Mouse (Mus musculus) CH12.LX (cell line): ENCODE data around the gene Thrsp. TPM values are rescaled to one million over a fixed set of nuclear protein-coding genes. Genes with fewer than 3 reads are reported as not detected.
A peak's percentile ranks its signal among the peaks of the same experiment; 100 is the strongest.

Source experiments
- DNase-seq: peaks from one replicate; pipeline ENCODE4 v3.0.0-alpha.2; 2013; ENCODE audit errors: extremely low read depth
- H3K27ac ChIP-seq: 2 replicates; pipeline ENCODE4 v1.5.1; 2012; ENCODE audit warnings: low read depth, mild to moderate bottlenecking, control low read depth, moderate library complexity; ENCODE audit not compliant: insufficient read depth
- H3K27me3 ChIP-seq: replicated peaks from 2 replicates; pipeline ENCODE3; 2012; ENCODE audit warnings: inconsistent platforms
- H3K36me3 ChIP-seq, 2 experiments: replicated peaks in 1 of 2; 2 replicates each; pipeline versions ENCODE3 to v1.6.1; 2012; ENCODE audit warnings: inconsistent platforms in 1 of 2, low read length in 1 of 2, mild to moderate bottlenecking in 1 of 2, mixed read lengths in 1 of 2, moderate library complexity in 1 of 2; ENCODE audit not compliant: control insufficient read depth in 1 of 2, insufficient read depth in 1 of 2
- H3K4me1 ChIP-seq, 2 experiments: 2 replicates each; pipeline ENCODE4 v1.6.1; 2012; ENCODE audit warnings: inconsistent platforms in 1 of 2, moderate library complexity in 1 of 2; ENCODE audit not compliant: insufficient read depth in 2 of 2, control insufficient read depth in 1 of 2
- H3K4me2 ChIP-seq: 2 replicates; pipeline ENCODE4 v1.6.1; 2012; ENCODE audit warnings: low read depth, mild to moderate bottlenecking, control low read depth; ENCODE audit not compliant: poor library complexity, insufficient read depth, severe bottlenecking
- H3K4me3 ChIP-seq, 3 experiments: fragments of 150-350 bp in 1 of 3; sonication (generic) in 1 of 3; replicated peaks in 1 of 3; 2 replicates each; pipeline versions ENCODE3 to v1.5.1; 2011 to 2012; ENCODE audit warnings: low read depth in 2 of 3, low read length in 2 of 3, mild to moderate bottlenecking in 2 of 3, moderate library complexity in 2 of 3, control low read depth in 1 of 3, improper control_type of control experiment in 1 of 3, inconsistent platforms in 1 of 3, mixed read lengths in 1 of 3; ENCODE audit not compliant: poor library complexity in 1 of 3
- H3K79me2 ChIP-seq: replicated peaks from 2 replicates; pipeline ENCODE4 v1.6.1; 2012; ENCODE audit warnings: mild to moderate bottlenecking, moderate library complexity; ENCODE audit not compliant: control insufficient read depth, poor library complexity, insufficient read depth, severe bottlenecking; ENCODE audit errors: extremely low read depth
- H3K9ac ChIP-seq: 2 replicates; pipeline ENCODE4 v1.6.1; 2012; ENCODE audit warnings: low read depth, mild to moderate bottlenecking, control low read depth, moderate library complexity; ENCODE audit not compliant: insufficient read depth
- H3K9me3 ChIP-seq: replicated peaks from 2 replicates; pipeline ENCODE3; 2012; ENCODE audit warnings: low read length, inconsistent platforms, mixed read lengths
- BHLHE40 ChIP-seq: IDR thresholded peaks from 2 replicates; pipeline ENCODE4 v1.6.1; 2011; ENCODE audit warnings: mild to moderate bottlenecking, low read depth, low read length, improper control_type of control experiment
- CHD1 ChIP-seq: IDR thresholded peaks from 2 replicates; pipeline ENCODE4 v1.6.1; 2012; ENCODE audit warnings: low read depth, low read length, improper control_type of control experiment, inconsistent platforms
- CHD2 ChIP-seq: IDR thresholded peaks from 2 replicates; pipeline ENCODE4 v1.6.1; 2011; ENCODE audit warnings: low read length, improper control_type of control experiment
- CTCF ChIP-seq, 2 experiments: IDR thresholded peaks in 1 of 2; conservative IDR thresholded peaks in 1 of 2; 2 replicates each; pipeline ENCODE4 v1.5.1; 2011 to 2012; ENCODE audit warnings: low read depth in 2 of 2, low read length in 2 of 2, improper control_type of control experiment in 1 of 2, inconsistent platforms in 1 of 2, mild to moderate bottlenecking in 1 of 2, moderate library complexity in 1 of 2
- E2F4 ChIP-seq: IDR thresholded peaks from 2 replicates; pipeline ENCODE4 v1.6.1; 2011; ENCODE audit warnings: low read depth, low read length, improper control_type of control experiment; ENCODE audit not compliant: insufficient replicate concordance
- ELF1 ChIP-seq: IDR thresholded peaks from 2 replicates; pipeline ENCODE4 v1.6.1; 2014; ENCODE audit warnings: low read depth, mild to moderate bottlenecking, inconsistent platforms, low read length, improper control_type of control experiment
- EP300 ChIP-seq: IDR thresholded peaks from 2 replicates; pipeline ENCODE4 v1.6.1; 2011; ENCODE audit warnings: low read length, improper control_type of control experiment
- ETS1 ChIP-seq: conservative IDR thresholded peaks from 2 replicates; pipeline ENCODE4 v1.6.1; 2012; ENCODE audit warnings: low read depth, mild to moderate bottlenecking, inconsistent platforms, low read length, improper control_type of control experiment, moderate library complexity
- GABPA ChIP-seq: IDR thresholded peaks from 2 replicates; pipeline ENCODE4 v1.6.1; 2012; ENCODE audit warnings: low read depth, low read length, improper control_type of control experiment, inconsistent platforms; ENCODE audit not compliant: insufficient replicate concordance
- HCFC1 ChIP-seq: IDR thresholded peaks from 2 replicates; pipeline ENCODE4 v1.6.1; 2012; ENCODE audit warnings: low read depth, mild to moderate bottlenecking, inconsistent platforms, low read length, improper control_type of control experiment
- MAFK ChIP-seq: IDR thresholded peaks from 2 replicates; pipeline ENCODE4 v1.6.1; 2011; ENCODE audit warnings: low read length, improper control_type of control experiment; ENCODE audit not compliant: insufficient replicate concordance
- MAX ChIP-seq: IDR thresholded peaks from 2 replicates; pipeline ENCODE4 v1.6.1; 2011; ENCODE audit warnings: low read length, improper control_type of control experiment
- MAZ ChIP-seq: IDR thresholded peaks from 2 replicates; pipeline ENCODE4 v1.6.1; 2012; ENCODE audit warnings: low read depth, mild to moderate bottlenecking, inconsistent platforms, low read length, improper control_type of control experiment, moderate library complexity
- MEF2A ChIP-seq: IDR thresholded peaks from 2 replicates; pipeline ENCODE4 v1.6.1; 2014; ENCODE audit warnings: low read depth, mild to moderate bottlenecking, inconsistent platforms, low read length, improper control_type of control experiment, borderline replicate concordance
- NELFE ChIP-seq: IDR thresholded peaks from 2 replicates; pipeline ENCODE4 v1.6.1; 2011; ENCODE audit warnings: low read depth, low read length, improper control_type of control experiment
- PAX5 ChIP-seq: IDR thresholded peaks from 2 replicates; pipeline ENCODE4 v1.6.1; 2012; ENCODE audit warnings: low read length, inconsistent platforms, mixed read lengths
- POLR2A ChIP-seq: IDR thresholded peaks from 2 replicates; pipeline ENCODE4 v1.6.1; 2011; ENCODE audit warnings: low read depth, mild to moderate bottlenecking, improper control_type of control experiment, low read length
- RAD21 ChIP-seq: IDR thresholded peaks from 2 replicates; pipeline ENCODE4 v1.6.1; 2011; ENCODE audit warnings: low read depth, mild to moderate bottlenecking, low read length, improper control_type of control experiment, moderate library complexity
- SIN3A ChIP-seq: IDR thresholded peaks from 2 replicates; pipeline ENCODE4 v1.6.1; 2012; ENCODE audit warnings: low read length, improper control_type of control experiment, inconsistent platforms
- TBP ChIP-seq: conservative IDR thresholded peaks from 2 replicates; pipeline ENCODE4 v1.6.1; 2011; ENCODE audit warnings: low read depth, low read length, improper control_type of control experiment
- TCF12 ChIP-seq: IDR thresholded peaks from 2 replicates; pipeline ENCODE4 v1.6.1; 2014; ENCODE audit warnings: low read depth, mild to moderate bottlenecking, inconsistent platforms, low read length, improper control_type of control experiment
- UBTF ChIP-seq: IDR thresholded peaks from 2 replicates; pipeline ENCODE4 v1.6.1; 2012; ENCODE audit warnings: low read depth, mild to moderate bottlenecking, inconsistent platforms, low read length, improper control_type of control experiment, moderate library complexity
- USF1 ChIP-seq: IDR thresholded peaks from 2 replicates; pipeline ENCODE4 v1.6.1; 2014; ENCODE audit warnings: low read depth, mild to moderate bottlenecking, inconsistent platforms, low read length, improper control_type of control experiment
- ZC3H11A ChIP-seq: IDR thresholded peaks from 2 replicates; pipeline ENCODE4 v1.6.1; 2012; ENCODE audit warnings: low read depth, mild to moderate bottlenecking, inconsistent platforms, low read length, improper control_type of control experiment
- ZNF384 ChIP-seq: IDR thresholded peaks from 2 replicates; pipeline ENCODE4 v1.6.1; 2012; ENCODE audit warnings: low read depth, low read length, improper control_type of control experiment, inconsistent platforms
- dilution Hi-C: fragments of 300-500 bp; cut with MboI; formaldehyde crosslinking; loops from 2 replicates; pipeline ENCODE4 v1.14.3; 2020; ENCODE audit warnings: low sequenced_read_pairs; ENCODE audit not compliant: extremely low pct_unique_long_range_greater_than_20kb, extremely low pct_ligation_motif_present
- in situ Hi-C: fragments of 300-500 bp; cut with MboI; formaldehyde crosslinking; loops from 3 replicates; pipeline ENCODE4 v1.14.3; 2019; ENCODE audit warnings: low sequenced_read_pairs, low pct_ligation_motif_present, low pct_unique_long_range_greater_than_20kb, mixed read lengths
- polyA plus RNA-seq: library from polyadenylated mRNA; unstranded; fragments of >175 nt; gene quantifications from 2 replicates; pipeline ENCODE4 v1.2.1, GENCODE M21; 2012; ENCODE audit warnings: low read depth; ENCODE audit not compliant: insufficient read length
- total RNA-seq, 2 experiments: library from RNA; depleted of rRNA; stranded (reverse); fragments of 300-350 nt in 1 of 2; fragments of >200 nt in 1 of 2; gene quantifications; 2 replicates each; pipeline ENCODE4 v1.2.3; 2012 to 2014

Thrsp gene
- total and polyA plus RNA-seq, 3 experiments, result not detected

DNA sequence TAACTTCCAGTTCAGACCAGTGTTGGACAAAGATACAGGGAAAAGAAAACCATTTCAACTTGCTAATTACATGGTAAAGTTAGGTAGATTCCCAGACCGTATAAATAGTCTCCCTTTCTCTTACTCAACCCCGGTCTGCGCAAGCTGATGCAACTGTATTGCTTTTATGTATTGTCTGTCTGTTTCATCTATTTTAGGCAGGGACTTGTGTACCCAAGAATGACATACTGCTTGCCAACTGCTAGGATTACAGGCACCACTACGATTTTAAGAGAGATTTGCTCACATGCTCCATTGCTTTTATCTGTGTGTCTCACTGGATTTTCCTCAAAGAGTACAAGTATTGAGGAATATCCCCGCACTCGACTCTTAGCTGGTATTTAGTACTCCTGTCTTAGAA, 18.6 kb downstream of the Thrsp start:
- 0 out of 2 replicates have a peak overlapping the region, but pooled peaks have one; percentile 14 for H3K4me2 ChIP-seq
- dilution Hi-C loops, result no loop called here
- H3K9me3 ChIP-seq, result peaks cover 4% of the 10 kb centered on the region
- DNase-seq, result no peak
- H3K4me1 ChIP-seq, result peaks cover 20 to 29% of the 10 kb centered on the region in 2 experiments
- no peak overlapping the region for H3K4me3 ChIP-seq
- peaks cover 36% of the 10 kb centered on the region for H3K79me2 ChIP-seq
- in situ Hi-C loops, result no loop called here
- peak overlapping the region; percentile 1; the same call in 1 of the 2 replicates for H3K9ac ChIP-seq
- no peak for TF ChIP-seq EP300
- TF ChIP-seq GABPA, result no peak
- no peak for TF ChIP-seq UBTF
- no peak for TF ChIP-seq ETS1
- TF ChIP-seq CHD2, result no peak
- TF ChIP-seq PAX5, result no peak
- TF ChIP-seq ELF1, result no peak
- no peak for TF ChIP-seq MAX
- TF ChIP-seq RAD21, result no peak
- TF ChIP-seq BHLHE40, result no peak
- no peak for TF ChIP-seq MEF2A
- no peak for TF ChIP-seq HCFC1
- TF ChIP-seq CHD1, result no peak
- no peak for TF ChIP-seq NELFE
- no peaks in the 10 kb centered on the region for H3K27me3 ChIP-seq
- no peak overlapping the region; the same call in 1 of the 2 replicates for H3K27ac ChIP-seq
- peaks cover 0 to 24% of the 10 kb centered on the region in 2 experiments for H3K36me3 ChIP-seq

DNA sequence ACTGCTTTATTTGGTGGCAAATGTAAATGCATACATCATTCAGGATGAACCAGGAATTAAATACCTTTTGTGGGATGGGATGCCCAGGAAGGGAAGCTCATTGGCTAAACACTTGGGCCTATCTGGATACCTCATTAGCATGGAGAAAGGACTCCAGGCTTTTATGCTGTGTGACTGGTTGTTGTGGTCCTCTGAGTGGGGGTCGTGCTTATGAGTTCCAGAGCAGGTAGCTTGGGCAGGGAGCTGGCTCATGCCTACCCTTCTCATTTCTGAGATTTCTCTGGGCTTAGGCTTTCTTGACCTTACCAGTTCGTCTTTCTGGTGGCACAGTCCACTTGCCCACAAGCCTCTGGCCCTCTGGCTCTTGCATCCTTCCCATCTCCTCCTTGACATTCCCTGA, 23.2 kb downstream of the Thrsp start:
- Histone ChIP-seq H3K27me3 (no peaks in the 10 kb centered on the region), H3K27ac (no peak overlapping the region)
- TF ChIP-seq MAZ (no peak), BHLHE40 (no peak), GABPA (no peak), MAX (no peak), ZNF384 (no peak), TCF12 (no peak), E2F4 (no peak), MEF2A (no peak), TBP (no peak), USF1 (no peak), NELFE (no peak), MAFK (no peak), CTCF (conservative IDR thresholded peaks at IDR 0.05 in 1 of 2, IDR thresholded peaks at IDR 0.05 in 1 of 2; ENCODE audit: low read depth in 2 of 2, low read length in 2 of 2) (no peak), SIN3A (no peak), POLR2A (no peak), ZC3H11A (no peak)
- TF ChIP-seq, all 38 proteins: peak for 0
- Histone ChIP-seq H3K9me3 (no peaks in the 10 kb centered on the region), H3K4me1 (peaks cover 7 to 9% of the 10 kb centered on the region in 2 experiments), H3K36me3 (peaks cover 27 to 40% of the 10 kb centered on the region in 2 experiments), H3K9ac (no peak overlapping the region), H3K4me2 (no peak overlapping the region), H3K79me2 (no peaks in the 10 kb centered on the region), H3K4me3 (no peak overlapping the region)
- in situ Hi-C loops (no loop called here), dilution Hi-C loops (no loop called here)
- no peak for DNase-seq
